Mouse (Mus musculus): ENCODE results near the gene Hist1h2bk. TPM values are rescaled to one million over a fixed set of nuclear protein-coding genes. Genes with fewer than 3 reads are reported as not detected.

Hist1h2bk gene
- polyA plus RNA-seq, 1 experiment: 0.50 TPM

- Histone ChIP-seq H3K4me1 (ENCODE audit: control insufficient read depth, insufficient read depth, low read length) (no peaks in the 10 kb centered on the region), H3K27ac (ENCODE audit: insufficient read depth, low read length) (no peak overlapping the region), H3K4me3 (ENCODE audit: insufficient read depth, low read length) (no peak overlapping the region)
- TF ChIP-seq POLR2A (IDR thresholded peaks at IDR 0.05; ENCODE audit: extremely low read depth, insufficient read depth, low read length): no peak
- no peak for TF ChIP-seq CTCF (IDR thresholded peaks at IDR 0.05; ENCODE audit: extremely low read depth, insufficient read depth, low read length)
Observed at GRCm38 (mm10) chr13:21997821-21998220, 37.8 kb upstream of the Hist1h2bk start.

- no peaks in the 10 kb centered on the region for H3K4me1 ChIP-seq (ENCODE audit: control insufficient read depth, insufficient read depth, low read length)
- TF ChIP-seq CTCF (IDR thresholded peaks at IDR 0.05; ENCODE audit: extremely low read depth, insufficient read depth, low read length): no peak
- no peak for TF ChIP-seq POLR2A (IDR thresholded peaks at IDR 0.05; ENCODE audit: extremely low read depth, insufficient read depth, low read length)
Observed at GRCm38 (mm10) chr13:21998412-21998811, 37.3 kb upstream of the Hist1h2bk start.

GRCm38 (mm10) chr13:21999147-21999546 lies 36.5 kb upstream of the Hist1h2bk start:
- no peaks in the 10 kb centered on the region for H3K4me1 ChIP-seq (ENCODE audit: control insufficient read depth, insufficient read depth, low read length)
- H3K27ac ChIP-seq (ENCODE audit: insufficient read depth, low read length): no peak overlapping the region
- no peak overlapping the region for H3K4me3 ChIP-seq (ENCODE audit: insufficient read depth, low read length)
- no peak for TF ChIP-seq POLR2A (IDR thresholded peaks at IDR 0.05; ENCODE audit: extremely low read depth, insufficient read depth, low read length)
- TF ChIP-seq CTCF (IDR thresholded peaks at IDR 0.05; ENCODE audit: extremely low read depth, insufficient read depth, low read length): no peak

More at GRCm38 (mm10) chr13:21998412-21998811, 37.3 kb upstream of the Hist1h2bk start:
- Histone ChIP-seq H3K27ac (ENCODE audit: insufficient read depth, low read length) (no peak overlapping the region), H3K4me3 (ENCODE audit: insufficient read depth, low read length) (no peak overlapping the region)

- no peak for TF ChIP-seq CTCF (IDR thresholded peaks at IDR 0.05; ENCODE audit: extremely low read depth, insufficient read depth, low read length)
- TF ChIP-seq POLR2A (IDR thresholded peaks at IDR 0.05; ENCODE audit: extremely low read depth, insufficient read depth, low read length): no peak
- Histone ChIP-seq H3K4me3 (ENCODE audit: insufficient read depth, low read length) (no peak overlapping the region), H3K27ac (ENCODE audit: insufficient read depth, low read length) (no peak overlapping the region), H3K4me1 (ENCODE audit: control insufficient read depth, insufficient read depth, low read length) (no peaks in the 10 kb centered on the region)
Observed at GRCm38 (mm10) chr13:22001346-22001745, 34.3 kb upstream of the Hist1h2bk start.

GRCm38 (mm10) chr13:22001823-22002222 lies 33.8 kb upstream of the Hist1h2bk start:
- no peak for TF ChIP-seq CTCF (IDR thresholded peaks at IDR 0.05; ENCODE audit: extremely low read depth, insufficient read depth, low read length)
- TF ChIP-seq POLR2A (IDR thresholded peaks at IDR 0.05; ENCODE audit: extremely low read depth, insufficient read depth, low read length): no peak
- Histone ChIP-seq H3K4me3 (ENCODE audit: insufficient read depth, low read length) (no peak overlapping the region), H3K4me1 (ENCODE audit: control insufficient read depth, insufficient read depth, low read length) (no peaks in the 10 kb centered on the region), H3K27ac (ENCODE audit: insufficient read depth, low read length) (no peak overlapping the region)

- Histone ChIP-seq H3K4me3 (ENCODE audit: insufficient read depth, low read length) (peak overlapping the region; percentile 27), H3K27ac (ENCODE audit: insufficient read depth, low read length) (no peak overlapping the region), H3K4me1 (ENCODE audit: control insufficient read depth, insufficient read depth, low read length) (no peaks in the 10 kb centered on the region)
- no peak for TF ChIP-seq CTCF (IDR thresholded peaks at IDR 0.05; ENCODE audit: extremely low read depth, insufficient read depth, low read length)
- no peak for TF ChIP-seq POLR2A (IDR thresholded peaks at IDR 0.05; ENCODE audit: extremely low read depth, insufficient read depth, low read length)
Observed at GRCm38 (mm10) chr13:22005605-22006333, 29.9 kb upstream of the Hist1h2bk start.

- Histone ChIP-seq H3K4me1 (ENCODE audit: control insufficient read depth, insufficient read depth, low read length) (no peaks in the 10 kb centered on the region), H3K4me3 (ENCODE audit: insufficient read depth, low read length) (peak overlapping the region; percentile 27), H3K27ac (ENCODE audit: insufficient read depth, low read length) (no peak overlapping the region)
- TF ChIP-seq CTCF (IDR thresholded peaks at IDR 0.05; ENCODE audit: extremely low read depth, insufficient read depth, low read length): no peak
- no peak for TF ChIP-seq POLR2A (IDR thresholded peaks at IDR 0.05; ENCODE audit: extremely low read depth, insufficient read depth, low read length)
Observed at GRCm38 (mm10) chr13:22006334-22007120, 29.1 kb upstream of the Hist1h2bk start.

- Histone ChIP-seq H3K4me3 (ENCODE audit: insufficient read depth, low read length) (peak overlapping the region; percentile 27; the same call in 1 of the 2 replicates), H3K27ac (ENCODE audit: insufficient read depth, low read length) (no peak overlapping the region), H3K4me1 (ENCODE audit: control insufficient read depth, insufficient read depth, low read length) (no peaks in the 10 kb centered on the region)
- TF ChIP-seq CTCF (IDR thresholded peaks at IDR 0.05; ENCODE audit: extremely low read depth, insufficient read depth, low read length) (no peak), POLR2A (IDR thresholded peaks at IDR 0.05; ENCODE audit: extremely low read depth, insufficient read depth, low read length) (no peak)
Observed at GRCm38 (mm10) chr13:22007121-22007510, 28.6 kb upstream of the Hist1h2bk start.

- H3K4me3 ChIP-seq (ENCODE audit: insufficient read depth, low read length): no peak overlapping the region
- H3K4me1 ChIP-seq (ENCODE audit: control insufficient read depth, insufficient read depth, low read length): no peaks in the 10 kb centered on the region
- TF ChIP-seq POLR2A (IDR thresholded peaks at IDR 0.05; ENCODE audit: extremely low read depth, insufficient read depth, low read length): no peak
- H3K27ac ChIP-seq (ENCODE audit: insufficient read depth, low read length): no peak overlapping the region
Observed at GRCm38 (mm10) chr13:22007872-22008271, 27.8 kb upstream of the Hist1h2bk start.

GRCm38 (mm10) chr13:22008707-22009106 lies 27.0 kb upstream of the Hist1h2bk start:
- no peak for TF ChIP-seq CTCF (IDR thresholded peaks at IDR 0.05; ENCODE audit: extremely low read depth, insufficient read depth, low read length)
- TF ChIP-seq POLR2A (IDR thresholded peaks at IDR 0.05; ENCODE audit: extremely low read depth, insufficient read depth, low read length): no peak
- H3K4me3 ChIP-seq (ENCODE audit: insufficient read depth, low read length): no peak overlapping the region
- no peak overlapping the region for H3K27ac ChIP-seq (ENCODE audit: insufficient read depth, low read length)
- no peaks in the 10 kb centered on the region for H3K4me1 ChIP-seq (ENCODE audit: control insufficient read depth, insufficient read depth, low read length)

Data from cortical plate, adult 2 months (tissue).